15 mouse cellular contexts compared by ENCODE assay signal in genomic region chr11:35398353-35398752, GRCm38 (mm10).
"Had no signal": no experiment of that assay in that cellular context is flagged by ENCODE, and none has a peak within 500 bp of the region (broad histone marks: within the 10 kb centered on the region; RNA-seq: fewer than 3 reads in every experiment).

No protein-coding gene starts in this region.

- H3K27ac ChIP-seq: neural tube, embryonic 12.5 days; neural tube, embryonic 13.5 days; neural tube, embryonic 15.5 days; stomach, embryonic 15.5 days; stomach, postnatal 0 days had no signal

- H3K4me3 ChIP-seq: neural tube, embryonic 12.5 days; neural tube, embryonic 13.5 days; neural tube, embryonic 15.5 days; stomach, embryonic 15.5 days had no signal

- DNase-seq: retina, postnatal 1 day; right cerebral cortex, postnatal 14 days; right cerebral cortex, postnatal 4 days; spleen, adult 18-20 months; thymus, adult 18-20 months; thymus, adult 2 months; thymus, postnatal 14 days; thymus, postnatal 25 days; thymus, postnatal 36 days; thymus, postnatal 4 days had no signal
